Mouse (Mus musculus): ENCODE data around the gene Ikzf1. TPM values are rescaled to one million over a fixed set of nuclear protein-coding genes. Genes with fewer than 3 reads are reported as not detected.

Gene Ikzf1
- total and polyA plus RNA-seq, 2 experiments, result 1.2 to 3.3 TPM

GRCm38 (mm10) chr11:11772196-11772595 lies 87.4 kb downstream of the Ikzf1 start:
- 84% methylated on average over 4 of the region's 4 CpGs for WGBS
- H3K27ac ChIP-seq (replicated peaks; ENCODE audit: insufficient read depth, low read depth, low read length), result no peak overlapping the region
- no peak for TF ChIP-seq POLR2A (IDR thresholded peaks at IDR 0.05; ENCODE audit: extremely low read depth, insufficient read depth, low read length)
- TF ChIP-seq CTCF (IDR thresholded peaks at IDR 0.05; ENCODE audit: low read depth, low read length), result no peak
- H3K79me2 ChIP-seq (ENCODE audit: control insufficient read depth, insufficient read depth, low read length), result no peaks in the 10 kb centered on the region
- no peak overlapping the region for H3K4me3 ChIP-seq (ENCODE audit: insufficient read depth, low read depth, low read length)
- no peaks in the 10 kb centered on the region for H3K36me3 ChIP-seq (ENCODE audit: control insufficient read depth, insufficient read depth, low read length)
- H3K9ac ChIP-seq (ENCODE audit: low read depth, low read length), result no peak overlapping the region
- H3K27me3 ChIP-seq (ENCODE audit: control insufficient read depth, insufficient read depth, low read length), result no peaks in the 10 kb centered on the region
- no peaks in the 10 kb centered on the region for H3K4me1 ChIP-seq (ENCODE audit: control insufficient read depth, insufficient read depth, low read length)
- no peak for DNase-seq (ENCODE audit: extremely low read depth, low read depth, low spot score)

GRCm38 (mm10) chr11:11774384-11774783 lies 89.6 kb downstream of the Ikzf1 start:
- H3K27ac ChIP-seq (replicated peaks; ENCODE audit: insufficient read depth, low read depth, low read length), result no peak overlapping the region
- TF ChIP-seq POLR2A (IDR thresholded peaks at IDR 0.05; ENCODE audit: extremely low read depth, insufficient read depth, low read length) (no peak), CTCF (IDR thresholded peaks at IDR 0.05; ENCODE audit: low read depth, low read length) (no peak)
- WGBS, result 88% methylated on average over 4 of the region's 4 CpGs
- no peaks in the 10 kb centered on the region for H3K36me3 ChIP-seq (ENCODE audit: control insufficient read depth, insufficient read depth, low read length)
- no peaks in the 10 kb centered on the region for H3K79me2 ChIP-seq (ENCODE audit: control insufficient read depth, insufficient read depth, low read length)
- H3K27me3 ChIP-seq (ENCODE audit: control insufficient read depth, insufficient read depth, low read length), result no peaks in the 10 kb centered on the region
- no peak overlapping the region for H3K4me3 ChIP-seq (ENCODE audit: insufficient read depth, low read depth, low read length)
- no peak overlapping the region for H3K9ac ChIP-seq (ENCODE audit: low read depth, low read length)
- no peaks in the 10 kb centered on the region for H3K4me1 ChIP-seq (ENCODE audit: control insufficient read depth, insufficient read depth, low read length)
- DNase-seq (ENCODE audit: extremely low read depth, low read depth, low spot score), result no peak

GRCm38 (mm10) chr11:11774893-11775292 lies 90.1 kb downstream of the Ikzf1 start:
- 85% methylated on average over 5 of the region's 5 CpGs for WGBS
- Histone ChIP-seq H3K27me3 (ENCODE audit: control insufficient read depth, insufficient read depth, low read length) (no peaks in the 10 kb centered on the region), H3K4me1 (ENCODE audit: control insufficient read depth, insufficient read depth, low read length) (no peaks in the 10 kb centered on the region), H3K9ac (ENCODE audit: low read depth, low read length) (no peak overlapping the region), H3K79me2 (ENCODE audit: control insufficient read depth, insufficient read depth, low read length) (no peaks in the 10 kb centered on the region), H3K27ac (replicated peaks; ENCODE audit: insufficient read depth, low read depth, low read length) (no peak overlapping the region), H3K4me3 (ENCODE audit: insufficient read depth, low read depth, low read length) (no peak overlapping the region), H3K36me3 (ENCODE audit: control insufficient read depth, insufficient read depth, low read length) (no peaks in the 10 kb centered on the region)
- TF ChIP-seq CTCF (IDR thresholded peaks at IDR 0.05; ENCODE audit: low read depth, low read length) (no peak), POLR2A (IDR thresholded peaks at IDR 0.05; ENCODE audit: extremely low read depth, insufficient read depth, low read length) (no peak)
- no peak for DNase-seq (ENCODE audit: extremely low read depth, low read depth, low spot score)

GRCm38 (mm10) chr11:11776071-11776821 lies 91.4 kb downstream of the Ikzf1 start:
- H3K4me1 ChIP-seq (ENCODE audit: control insufficient read depth, insufficient read depth, low read length), result no peaks in the 10 kb centered on the region
- no peaks in the 10 kb centered on the region for H3K27me3 ChIP-seq (ENCODE audit: control insufficient read depth, insufficient read depth, low read length)
- 72% methylated on average over 4 of the region's 4 CpGs for WGBS
- TF ChIP-seq CTCF (IDR thresholded peaks at IDR 0.05; ENCODE audit: low read depth, low read length), result no peak
- TF ChIP-seq POLR2A (IDR thresholded peaks at IDR 0.05; ENCODE audit: extremely low read depth, insufficient read depth, low read length), result no peak
- H3K79me2 ChIP-seq (ENCODE audit: control insufficient read depth, insufficient read depth, low read length), result no peaks in the 10 kb centered on the region
- no peaks in the 10 kb centered on the region for H3K36me3 ChIP-seq (ENCODE audit: control insufficient read depth, insufficient read depth, low read length)
- no peak for DNase-seq (ENCODE audit: extremely low read depth, low read depth, low spot score)
- H3K27ac ChIP-seq (replicated peaks; ENCODE audit: insufficient read depth, low read depth, low read length), result no peak overlapping the region
- H3K9ac ChIP-seq (ENCODE audit: low read depth, low read length), result no peak overlapping the region
- H3K4me3 ChIP-seq (ENCODE audit: insufficient read depth, low read depth, low read length), result no peak overlapping the region

GRCm38 (mm10) chr11:11776822-11777174 lies 92.0 kb downstream of the Ikzf1 start:
- TF ChIP-seq POLR2A (IDR thresholded peaks at IDR 0.05; ENCODE audit: extremely low read depth, insufficient read depth, low read length), result no peak
- no peak for TF ChIP-seq CTCF (IDR thresholded peaks at IDR 0.05; ENCODE audit: low read depth, low read length)
- Histone ChIP-seq H3K36me3 (ENCODE audit: control insufficient read depth, insufficient read depth, low read length) (no peaks in the 10 kb centered on the region), H3K4me1 (ENCODE audit: control insufficient read depth, insufficient read depth, low read length) (no peaks in the 10 kb centered on the region), H3K79me2 (ENCODE audit: control insufficient read depth, insufficient read depth, low read length) (no peaks in the 10 kb centered on the region), H3K9ac (ENCODE audit: low read depth, low read length) (no peak overlapping the region), H3K27me3 (ENCODE audit: control insufficient read depth, insufficient read depth, low read length) (no peaks in the 10 kb centered on the region), H3K27ac (replicated peaks; ENCODE audit: insufficient read depth, low read depth, low read length) (no peak overlapping the region), H3K4me3 (ENCODE audit: insufficient read depth, low read depth, low read length) (no peak overlapping the region)
- DNase-seq (ENCODE audit: extremely low read depth, low read depth, low spot score), result no peak
- WGBS, result 82% methylated on average over 7 of the region's 7 CpGs

GRCm38 (mm10) chr11:11777246-11777645 lies 92.4 kb downstream of the Ikzf1 start:
- TF ChIP-seq POLR2A (IDR thresholded peaks at IDR 0.05; ENCODE audit: extremely low read depth, insufficient read depth, low read length), result no peak
- TF ChIP-seq CTCF (IDR thresholded peaks at IDR 0.05; ENCODE audit: low read depth, low read length), result no peak

More at GRCm38 (mm10) chr11:11777246-11777645, 92.4 kb downstream of the Ikzf1 start:
- WGBS, result 60% methylated on average over 3 of the region's 3 CpGs
- Histone ChIP-seq H3K4me3 (ENCODE audit: insufficient read depth, low read depth, low read length) (no peak overlapping the region), H3K36me3 (ENCODE audit: control insufficient read depth, insufficient read depth, low read length) (no peaks in the 10 kb centered on the region), H3K9ac (ENCODE audit: low read depth, low read length) (no peak overlapping the region), H3K27me3 (ENCODE audit: control insufficient read depth, insufficient read depth, low read length) (no peaks in the 10 kb centered on the region), H3K79me2 (ENCODE audit: control insufficient read depth, insufficient read depth, low read length) (no peaks in the 10 kb centered on the region), H3K27ac (replicated peaks; ENCODE audit: insufficient read depth, low read depth, low read length) (no peak overlapping the region), H3K4me1 (ENCODE audit: control insufficient read depth, insufficient read depth, low read length) (no peaks in the 10 kb centered on the region)
- no peak for DNase-seq (ENCODE audit: extremely low read depth, low read depth, low spot score)

All from liver, adult 2 months (tissue).